Mouse (Mus musculus) olfactory bulb, adult 2 months (tissue): ENCODE data around the gene Rtp4.

Experiments used
- CTCF ChIP-seq: fragments of 200-500 bp; IDR thresholded peaks from 2 replicates; pipeline ENCODE4 v1.5.1; 2012; ENCODE audit warnings: low read depth, mild to moderate bottlenecking, low read length, moderate library complexity; ENCODE audit not compliant: insufficient read depth
- POLR2A ChIP-seq: fragments of 200-500 bp; IDR thresholded peaks from 2 replicates; pipeline ENCODE4 v1.6.1; 2012; ENCODE audit warnings: mild to moderate bottlenecking, low read depth, low read length, moderate library complexity; ENCODE audit not compliant: insufficient read depth

GRCm38 (mm10) chr16:23529186-23529585 lies 9.1 kb downstream of the Rtp4 start:
- no peak for TF ChIP-seq CTCF
- no peak for TF ChIP-seq POLR2A
